In the genomic region with DNA sequence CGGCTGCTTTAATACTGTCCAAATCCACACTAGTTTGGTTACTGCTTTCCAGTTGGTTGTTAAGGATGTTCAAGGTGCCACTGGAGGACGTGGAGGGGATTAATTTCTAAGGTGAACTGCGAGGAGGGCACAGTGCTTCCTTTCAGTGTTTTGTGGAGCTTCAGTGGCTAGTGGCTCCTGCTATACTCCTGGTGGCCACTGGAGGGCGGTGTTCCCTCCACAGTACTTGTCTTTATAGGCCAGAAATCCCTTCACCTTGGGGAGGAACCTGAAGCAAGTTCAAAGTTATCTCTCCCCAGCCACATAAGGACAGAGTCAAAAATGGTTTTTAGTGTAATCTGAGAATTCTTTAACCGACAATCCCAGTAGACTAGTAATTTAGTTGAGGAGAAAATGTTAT, we compare ENCODE assay signal across 9 mouse cellular contexts.
DNase-seq lines count a peak whose midpoint lies in the region; ATAC-seq and TF ChIP-seq lines count a peak whose summit lies in the region.
"Had no signal": no experiment of that assay in that cellular context is flagged by ENCODE, and none has a peak within 500 bp of the region (broad histone marks: within the 10 kb centered on the region; RNA-seq: fewer than 3 reads in every experiment).

No protein-coding gene starts in this region.

- no peaks in the 10 kb centered on the region for H3K27me3 ChIP-seq in kidney, adult 2 months (replicated peaks; ENCODE audit: control insufficient read depth, insufficient read depth, low read length)
- H3K27me3 ChIP-seq in kidney, embryonic 14.5 days (ENCODE audit: control insufficient read depth, insufficient read depth, low read length): no peaks in the 10 kb centered on the region
- H3K27me3 ChIP-seq: neural tube, embryonic 12.5 days had no signal

- intact Hi-C loops in heart, postnatal 25 days (cut with DNase I): loop anchor here (5.0 kb wide), 1 partner anchor 50 kb away; no protein-coding TSS in a partner anchor
- intact Hi-C loops in left cerebral cortex, postnatal 25 days (cut with DNase I): loop anchor here (5.0 kb wide), 2 partner anchors 300 to 325 kb away; a partner anchor contains a TSS

- no peak for TF ChIP-seq POLR2A in kidney, adult 2 months (IDR thresholded peaks at IDR 0.05; ENCODE audit: low read depth, low read length)
- no peak for TF ChIP-seq POLR2A in cortical plate, adult 2 months (IDR thresholded peaks at IDR 0.05; ENCODE audit: extremely low read depth, insufficient read depth, low read length)

- H3K4me2 ChIP-seq in kidney, embryonic 14.5 days (replicated peaks; ENCODE audit: low read depth, low read length): no peak overlapping the region
- H3K4me2 ChIP-seq: neural tube, embryonic 12.5 days had no signal

- H3K9ac ChIP-seq in kidney, embryonic 14.5 days (ENCODE audit: low read depth, low read length): no peak overlapping the region
- H3K9ac ChIP-seq: neural tube, embryonic 12.5 days had no signal

- no peak overlapping the region for H3K4me3 ChIP-seq in kidney, adult 2 months (ENCODE audit: insufficient read depth, low read depth, low read length)
- no peak overlapping the region for H3K4me3 ChIP-seq in kidney, embryonic 14.5 days (ENCODE audit: low read length)
- H3K4me3 ChIP-seq in cortical plate, adult 2 months (ENCODE audit: insufficient read depth, low read length): no peak overlapping the region
- H3K4me3 ChIP-seq: neural tube, embryonic 12.5 days had no signal

- ATAC-seq in kidney, embryonic 14.5 days (ENCODE audit: low FRiP score, low TSS enrichment): no peak

- peak; percentile 88 for TF ChIP-seq CTCF in kidney, adult 2 months (conservative IDR thresholded peaks at IDR 0.05; ENCODE audit: insufficient read depth, insufficient read length, low read depth, low read length)
- peak; percentile 82 for TF ChIP-seq CTCF in cortical plate, adult 2 months (IDR thresholded peaks at IDR 0.05; ENCODE audit: extremely low read depth, insufficient read depth, low read length)

- 33% methylated on average over 5 of the region's 5 CpGs for WGBS in kidney, adult 2 months
- WGBS in kidney, embryonic 14.5 days: 43% methylated on average over 5 of the region's 5 CpGs

- H3K9me3 ChIP-seq in kidney, embryonic 14.5 days (ENCODE audit: control insufficient read depth, low read length): no peaks in the 10 kb centered on the region
- H3K9me3 ChIP-seq: neural tube, embryonic 12.5 days had no signal

- H3K36me3 ChIP-seq in kidney, adult 2 months (ENCODE audit: control insufficient read depth, insufficient read depth, low read length): peaks cover 8% of the 10 kb centered on the region
- H3K36me3 ChIP-seq in kidney, embryonic 14.5 days (ENCODE audit: control insufficient read depth, insufficient read depth, low read length): peaks cover 78% of the 10 kb centered on the region

- no peak overlapping the region for H3K27ac ChIP-seq in kidney, adult 2 months (ENCODE audit: insufficient read depth, low read depth, low read length)
- H3K27ac ChIP-seq in kidney, embryonic 14.5 days (ENCODE audit: low read depth, low read length): no peak overlapping the region
- no peak overlapping the region for H3K27ac ChIP-seq in cortical plate, adult 2 months (ENCODE audit: insufficient read depth, low read length)
- H3K27ac ChIP-seq: neural tube, embryonic 12.5 days had no signal

- DNase-seq in kidney, adult 2 months: peak; percentile 64
- DNase-seq in adrenal gland, adult 8-10 months: peak; percentile 27
- DNase-seq in heart, postnatal 25 days (ENCODE audit: low spot score): peak; percentile 14
- peak; percentile 64 to 69 for DNase-seq in left cerebral cortex, postnatal 25 days (ENCODE audit: low spot score in 2 of 2)
- DNase-seq in naive thymus-derived CD4-positive, alpha-beta T cell, adult 2 months (ENCODE audit: low read depth): peak; percentile 26
- DNase-seq in thymus, postnatal 25 days: peak; percentile 24

- no peaks in the 10 kb centered on the region for H3K4me1 ChIP-seq in kidney, adult 2 months (ENCODE audit: control insufficient read depth, insufficient read depth, low read length)
- no peaks in the 10 kb centered on the region for H3K4me1 ChIP-seq in kidney, embryonic 14.5 days (ENCODE audit: control insufficient read depth, insufficient read depth, low read length)
- H3K4me1 ChIP-seq in cortical plate, adult 2 months (ENCODE audit: control insufficient read depth, insufficient read depth, low read length): peaks cover 2% of the 10 kb centered on the region
- H3K4me1 ChIP-seq: neural tube, embryonic 12.5 days had no signal

Comparison
In these comparisons a context has a peak if more than half of its experiments do, and no peak if none do; other contexts are left out.
1. DNase-seq: peak in every context shown above with its lines; median percentile 66 in left cerebral cortex, postnatal 25 days; 64 in kidney, adult 2 months; 27 in adrenal gland, adult 8-10 months; 26 in naive thymus-derived CD4-positive, alpha-beta T cell, adult 2 months; 24 in thymus, postnatal 25 days; 14 in heart, postnatal 25 days.